Mouse (Mus musculus): ENCODE data around the gene Mapkapk3.

The Mapkapk3 gene

GRCm38 (mm10) chr9:107264731-107265130, 24.9 kb downstream of the Mapkapk3 start:
- DNase-seq (ENCODE audit: low read depth, low spot score), result no peak

- DNase-seq (ENCODE audit: low read depth, low spot score), result no peak
These were observed 25.8 kb downstream of the Mapkapk3 start for GRCm38 (mm10) chr9:107263912-107264311.

- no peak for DNase-seq (ENCODE audit: low read depth, low spot score)
These were observed 27.3 kb downstream of the Mapkapk3 start for GRCm38 (mm10) chr9:107262375-107262774.

GRCm38 (mm10) chr9:107261792-107262191, 27.9 kb downstream of the Mapkapk3 start:
- no peak for DNase-seq (ENCODE audit: low read depth, low spot score)

- no peak for DNase-seq (ENCODE audit: low read depth, low spot score)
These were observed 28.8 kb downstream of the Mapkapk3 start for GRCm38 (mm10) chr9:107260836-107261235.

- no peak for DNase-seq (ENCODE audit: low read depth, low spot score)
These were observed 29.2 kb downstream of the Mapkapk3 start for GRCm38 (mm10) chr9:107260429-107260828.

- no peak for DNase-seq (ENCODE audit: low read depth, low spot score)
These were observed 30.1 kb downstream of the Mapkapk3 start for GRCm38 (mm10) chr9:107259571-107259970.

GRCm38 (mm10) chr9:107255596-107255995, 34.1 kb downstream of the Mapkapk3 start:
- no peak for DNase-seq (ENCODE audit: low read depth, low spot score)

- DNase-seq (ENCODE audit: low read depth, low spot score), result no peak
These were observed 34.8 kb downstream of the Mapkapk3 start for GRCm38 (mm10) chr9:107254925-107255324.

- no peak for DNase-seq (ENCODE audit: low read depth, low spot score)
These were observed 35.2 kb downstream of the Mapkapk3 start for GRCm38 (mm10) chr9:107254476-107254875.

- DNase-seq (ENCODE audit: low read depth, low spot score), result no peak
These were observed 37.5 kb downstream of the Mapkapk3 start for GRCm38 (mm10) chr9:107252164-107252563.

GRCm38 (mm10) chr9:107250416-107251337, 39.0 kb downstream of the Mapkapk3 start:
- no peak for DNase-seq (ENCODE audit: low read depth, low spot score)

GRCm38 (mm10) chr9:107249154-107249553, 40.5 kb downstream of the Mapkapk3 start:
- DNase-seq (ENCODE audit: low read depth, low spot score), result no peak

GRCm38 (mm10) chr9:107246170-107246569, 43.5 kb downstream of the Mapkapk3 start:
- no peak for DNase-seq (ENCODE audit: low read depth, low spot score)

GRCm38 (mm10) chr9:107245311-107245710, 44.4 kb downstream of the Mapkapk3 start:
- no peak for DNase-seq (ENCODE audit: low read depth, low spot score)

GRCm38 (mm10) chr9:107236151-107236550, 53.5 kb downstream of the Mapkapk3 start:
- no peak for DNase-seq (ENCODE audit: low read depth, low spot score)

- no peak for DNase-seq (ENCODE audit: low read depth, low spot score)
These were observed 54.4 kb downstream of the Mapkapk3 start for GRCm38 (mm10) chr9:107235261-107235660.

GRCm38 (mm10) chr9:107232140-107232539, 57.5 kb downstream of the Mapkapk3 start:
- DNase-seq (ENCODE audit: low read depth, low spot score), result no peak

GRCm38 (mm10) chr9:107231539-107232139, 58.0 kb downstream of the Mapkapk3 start, which contains the start of gene Dock3:
Dock3 (minus strand) TSS chr9:107231909.
- peak; percentile 43 for DNase-seq (ENCODE audit: low read depth, low spot score)

GRCm38 (mm10) chr9:107230991-107231538, 58.6 kb downstream of the Mapkapk3 start:
- DNase-seq (ENCODE audit: low read depth, low spot score), result no peak

GRCm38 (mm10) chr9:107224597-107224996, 65.1 kb downstream of the Mapkapk3 start:
- no peak for DNase-seq (ENCODE audit: low read depth, low spot score)

Data from embryo, embryonic 11.5 days (tissue).